Mouse (Mus musculus) fibroblast of lung, adult 2 months (primary cell): Measurements from ENCODE around the gene Hmgcl.
"Not testable (repeated sequence)": the region's sequence is repeated elsewhere in the genome, so short reads cannot be mapped to it uniquely, and the experiment has no call there.

ENCODE experiments used
- DNase-seq: peaks from one replicate; pipeline ENCODE4 v3.0.0-alpha.2; 2011; ENCODE audit warnings: low read depth

The Hmgcl gene

DNA sequence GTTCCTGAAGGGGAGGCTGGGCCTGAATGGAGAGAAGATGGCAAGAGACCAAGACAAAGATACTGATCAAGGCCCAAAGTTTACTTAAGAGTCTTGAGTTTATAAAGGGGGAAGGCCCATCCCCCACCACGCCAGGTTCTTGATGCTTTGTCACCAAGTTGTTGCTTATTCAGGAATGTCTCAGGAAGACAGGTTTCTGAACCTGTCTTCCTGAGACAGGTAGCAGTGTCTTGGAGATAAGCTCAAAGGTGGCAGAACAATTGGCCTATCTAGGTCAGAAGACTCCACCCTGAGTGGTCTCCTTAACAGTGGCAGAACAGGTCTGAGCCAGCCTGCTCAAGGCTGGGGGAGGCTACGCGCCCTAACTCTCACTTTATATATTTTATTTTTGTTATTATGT, 19.4 kb upstream of the Hmgcl start:
- DNase-seq = no peak

DNA sequence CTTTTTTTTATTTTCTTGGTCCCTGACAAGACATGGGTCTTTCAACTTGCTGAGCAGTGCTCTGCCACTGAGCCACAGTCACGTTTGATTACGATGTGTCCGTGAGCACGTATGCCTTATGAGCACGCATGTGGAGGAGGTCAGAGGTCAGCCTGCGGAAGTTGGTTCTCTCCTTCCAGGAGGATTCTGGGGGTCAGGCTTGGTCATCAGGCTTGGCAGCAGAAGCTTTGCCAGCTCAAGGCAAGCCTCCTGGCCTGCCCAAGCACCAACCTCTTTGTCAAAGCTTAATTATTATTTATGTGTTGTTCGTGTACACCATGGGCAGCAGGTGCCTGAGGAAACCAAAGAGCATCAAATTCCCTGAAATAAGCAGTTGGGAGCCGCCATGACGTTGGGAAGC, 17.9 kb upstream of the Hmgcl start:
- no peak for DNase-seq

DNA sequence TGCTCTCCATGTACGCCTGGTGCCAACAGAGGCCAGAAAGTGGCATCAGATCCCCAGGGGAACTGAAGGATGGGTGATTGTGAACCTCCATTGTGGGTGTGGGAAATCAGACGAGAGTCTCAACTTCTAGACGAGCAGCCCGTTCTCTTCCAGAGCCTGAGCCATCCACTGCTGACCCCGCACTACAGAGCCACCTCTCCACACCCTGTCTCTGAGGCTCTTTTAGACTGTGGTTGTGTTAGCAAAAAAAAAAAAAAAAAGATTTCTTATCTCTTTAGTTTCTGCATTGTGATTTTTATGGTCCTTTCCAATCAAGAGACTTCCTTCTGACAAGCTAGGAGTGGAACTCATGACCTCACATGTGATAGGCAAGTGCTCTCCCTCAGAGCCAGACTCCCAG, 16.8 kb upstream of the Hmgcl start:
- no peak for DNase-seq

DNA sequence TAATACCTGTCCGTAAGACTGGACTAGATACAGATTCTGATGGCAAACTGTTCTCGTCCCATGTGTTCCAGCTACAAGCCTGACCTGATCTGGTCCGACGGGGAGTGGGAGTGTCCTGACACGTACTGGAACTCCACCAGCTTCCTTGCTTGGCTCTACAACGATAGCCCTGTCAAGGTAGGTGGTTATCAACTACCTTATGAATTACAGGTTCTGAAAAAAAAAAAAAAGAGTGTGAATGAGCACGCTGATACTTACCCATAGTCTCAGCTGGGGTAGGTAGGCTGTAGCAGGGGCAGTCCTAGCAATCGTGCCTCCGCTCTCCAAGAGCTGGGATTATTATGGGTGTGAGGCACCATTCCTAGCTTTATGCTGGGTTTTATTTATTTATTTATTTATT, 16.4 kb upstream of the Hmgcl start:
- no peak for DNase-seq

DNA sequence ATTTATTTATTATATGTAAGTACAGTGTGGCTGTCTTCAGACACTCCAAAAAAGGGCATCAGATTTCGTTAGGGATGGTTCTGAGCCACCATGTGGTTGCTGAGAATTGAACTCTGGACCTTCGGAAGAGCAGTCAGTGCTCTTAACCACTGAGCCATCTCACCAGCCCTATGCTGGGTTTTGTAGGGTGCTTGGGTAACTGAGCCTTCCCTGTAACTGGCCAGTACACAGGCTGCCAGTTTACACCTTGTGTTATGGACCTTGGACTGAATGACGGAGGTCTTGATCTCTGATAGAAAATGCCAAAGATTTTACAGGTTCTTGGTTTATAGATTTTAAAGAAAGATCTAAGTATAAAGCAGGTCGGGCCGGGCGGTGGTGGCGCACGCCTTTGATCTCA, 16.0 kb upstream of the Hmgcl start:
- no peak for DNase-seq

DNA sequence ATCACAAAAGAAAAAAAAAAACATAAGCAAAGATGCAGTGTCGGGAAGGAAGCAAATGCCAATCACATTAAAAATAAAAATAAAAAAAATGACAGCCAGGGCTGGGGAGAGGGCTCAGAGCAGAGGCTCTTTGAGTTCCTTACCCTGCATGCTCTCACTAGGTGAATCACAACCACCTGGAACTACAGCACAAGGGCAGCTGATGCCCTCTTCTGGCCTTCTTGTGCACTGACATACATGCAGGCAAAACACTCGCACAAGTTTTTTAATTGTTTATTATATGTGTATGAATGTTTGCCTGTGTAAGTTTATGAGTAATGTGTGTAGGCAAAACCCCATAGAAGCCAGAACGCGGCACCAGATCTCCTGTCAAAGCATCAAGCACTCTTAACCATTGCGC, 14.4 kb upstream of the Hmgcl start:
- DNase-seq = no peak

DNA sequence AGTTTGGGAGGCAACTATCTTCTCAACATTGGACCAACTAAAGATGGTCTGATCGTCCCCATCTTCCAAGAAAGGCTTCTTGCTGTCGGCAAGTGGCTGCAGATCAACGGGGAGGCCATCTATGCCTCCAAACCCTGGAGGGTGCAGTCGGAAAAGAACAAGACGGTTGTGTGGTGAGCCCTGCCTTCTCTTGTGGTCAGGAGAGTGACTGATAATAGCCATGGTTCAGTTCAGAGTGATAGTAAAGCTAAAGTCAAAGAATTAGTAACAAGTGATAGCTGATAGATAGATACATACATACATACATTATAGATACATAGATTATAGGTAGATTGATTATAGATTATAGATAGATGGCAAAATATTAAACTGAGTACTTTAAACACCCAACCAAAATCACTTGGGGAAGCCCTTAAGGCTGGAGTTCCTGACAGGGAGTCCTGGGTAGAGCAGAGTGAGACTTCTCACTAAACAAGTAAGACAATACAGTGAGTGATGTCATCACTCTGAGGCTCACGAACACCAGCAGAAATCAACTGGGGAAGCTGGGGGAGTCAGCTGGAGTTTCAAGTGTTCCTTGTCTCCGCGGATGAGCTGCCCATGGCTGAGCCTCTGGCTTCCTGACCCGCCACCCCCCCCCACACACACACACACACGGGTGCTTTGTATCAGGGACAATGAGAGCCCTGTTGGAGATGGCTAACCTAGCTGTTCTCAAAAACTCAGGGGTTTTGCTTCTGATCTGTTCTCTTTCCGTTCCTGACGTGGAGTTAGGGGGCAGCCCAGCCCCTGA, 11.3 kb upstream of the Hmgcl start:
- no peak for DNase-seq

DNA sequence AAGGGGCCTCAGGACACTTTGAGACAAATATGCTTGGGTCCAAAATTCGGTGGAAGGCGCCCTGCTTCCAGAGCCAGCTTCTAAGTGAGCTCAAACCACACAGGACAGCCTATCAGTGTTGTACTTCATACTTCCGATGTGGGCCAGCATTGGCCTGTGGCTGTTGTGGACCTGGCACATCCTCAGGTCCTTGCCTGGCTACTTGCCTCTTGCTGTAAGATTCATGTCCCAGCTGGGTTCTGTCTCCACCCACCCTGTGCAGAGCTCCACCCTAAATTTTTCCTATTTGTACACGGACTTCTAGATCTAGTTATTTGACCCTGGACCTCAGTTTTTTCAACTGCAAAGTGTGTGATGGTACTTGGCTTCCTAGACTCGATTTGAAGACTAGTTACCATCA, 10.7 kb upstream of the Hmgcl start:
- DNase-seq = no peak

DNA sequence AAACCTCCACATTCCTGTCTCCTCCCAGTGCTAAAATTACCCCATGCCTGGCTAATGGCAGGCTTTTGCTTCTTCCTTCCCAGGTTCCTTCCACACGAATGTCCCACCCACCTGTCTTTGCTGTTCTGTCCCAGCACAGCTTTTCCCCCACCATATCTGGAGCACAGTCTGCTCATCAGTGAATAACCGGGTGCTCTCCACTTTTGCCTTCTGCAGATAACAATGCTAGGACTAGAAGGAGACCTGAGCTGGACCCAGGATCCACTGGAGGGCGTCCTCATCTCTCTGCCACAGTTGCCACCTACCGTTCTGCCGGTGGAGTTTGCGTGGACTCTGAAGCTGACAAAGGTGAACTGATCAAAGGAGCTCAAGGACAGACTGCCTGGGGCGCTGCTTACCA, 7.4 kb upstream of the Hmgcl start:
- DNase-seq = no peak

DNA sequence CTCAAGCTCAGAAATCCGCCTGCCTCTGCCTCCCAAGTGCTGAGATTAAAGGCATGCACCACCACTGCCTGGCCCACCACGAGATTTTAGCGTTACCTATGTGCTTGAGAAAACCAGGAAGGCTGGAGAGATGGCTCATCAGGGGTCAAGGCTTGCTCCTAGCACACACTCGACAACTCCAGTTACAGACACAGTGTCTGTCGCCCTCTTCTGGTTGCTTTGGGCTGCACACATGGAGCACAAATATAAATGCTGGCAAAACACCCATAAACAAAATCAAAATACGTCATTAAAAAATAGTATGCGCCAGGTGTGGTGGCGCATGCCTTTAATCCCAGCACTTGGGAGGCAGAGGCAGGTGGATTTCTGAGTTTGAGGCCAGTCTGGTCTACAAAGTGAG, 5.2 kb upstream of the Hmgcl start:
- not testable (repeated sequence) for DNase-seq

DNA sequence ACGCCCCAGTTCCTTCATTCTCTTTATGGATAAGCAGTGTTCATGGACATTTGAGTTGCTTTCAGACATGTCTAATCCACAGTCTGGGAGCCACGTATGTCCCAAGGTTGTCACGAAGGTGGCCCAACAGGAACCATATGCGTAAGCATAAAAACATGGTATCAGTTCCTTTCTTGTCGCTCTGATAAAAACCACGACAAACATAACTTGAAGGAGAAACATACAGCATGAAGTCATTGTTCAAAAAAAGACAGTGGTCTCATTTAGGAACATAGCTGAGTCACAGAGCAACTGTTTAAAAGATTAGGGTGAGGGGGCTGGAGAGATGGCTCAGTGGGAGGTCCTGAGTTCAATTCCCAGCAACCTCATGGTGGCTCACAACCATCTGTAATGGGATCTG, 4.1 kb upstream of the Hmgcl start:
- no peak for DNase-seq

DNA sequence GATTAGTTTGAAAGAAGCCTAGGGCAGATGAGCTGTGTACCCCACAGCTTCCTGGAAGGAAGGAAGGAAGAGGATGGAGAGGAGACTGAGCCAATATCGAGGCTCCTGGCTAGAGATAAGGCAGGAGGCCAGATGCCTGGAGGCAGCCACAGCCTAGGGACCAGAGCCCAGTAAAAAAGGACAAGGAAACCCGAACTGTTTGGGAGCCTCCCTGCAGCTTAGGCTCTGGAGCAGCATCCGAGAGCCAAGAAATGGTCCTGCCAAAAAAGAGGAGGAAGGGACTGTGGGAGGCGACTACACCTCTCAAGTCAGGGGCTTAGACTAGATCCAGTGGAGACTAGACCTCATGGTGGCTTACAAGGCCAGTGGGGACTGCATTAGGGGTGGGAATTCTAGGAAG, 2.9 kb upstream of the Hmgcl start:
- no peak for DNase-seq

DNA sequence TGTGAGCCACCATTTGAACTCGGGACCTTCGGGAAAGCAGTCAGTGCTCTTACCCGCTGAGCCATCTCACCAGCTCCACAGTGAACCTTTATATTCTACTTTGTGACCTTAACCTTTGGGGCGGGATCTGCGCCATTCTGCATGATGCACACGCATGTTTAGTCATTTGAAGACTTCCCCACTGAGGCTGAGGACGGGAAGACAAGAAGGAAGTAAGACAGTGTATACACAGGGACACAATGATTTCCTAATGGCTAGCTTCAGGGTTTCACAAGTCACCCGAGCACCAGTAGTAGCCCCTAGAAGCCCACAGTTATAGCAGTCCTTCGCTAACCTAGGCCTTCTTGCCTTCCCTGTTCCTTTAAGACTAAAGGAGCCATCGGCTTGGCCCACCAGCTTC, 542 bp upstream of the Hmgcl start:
- no peak for DNase-seq

DNA sequence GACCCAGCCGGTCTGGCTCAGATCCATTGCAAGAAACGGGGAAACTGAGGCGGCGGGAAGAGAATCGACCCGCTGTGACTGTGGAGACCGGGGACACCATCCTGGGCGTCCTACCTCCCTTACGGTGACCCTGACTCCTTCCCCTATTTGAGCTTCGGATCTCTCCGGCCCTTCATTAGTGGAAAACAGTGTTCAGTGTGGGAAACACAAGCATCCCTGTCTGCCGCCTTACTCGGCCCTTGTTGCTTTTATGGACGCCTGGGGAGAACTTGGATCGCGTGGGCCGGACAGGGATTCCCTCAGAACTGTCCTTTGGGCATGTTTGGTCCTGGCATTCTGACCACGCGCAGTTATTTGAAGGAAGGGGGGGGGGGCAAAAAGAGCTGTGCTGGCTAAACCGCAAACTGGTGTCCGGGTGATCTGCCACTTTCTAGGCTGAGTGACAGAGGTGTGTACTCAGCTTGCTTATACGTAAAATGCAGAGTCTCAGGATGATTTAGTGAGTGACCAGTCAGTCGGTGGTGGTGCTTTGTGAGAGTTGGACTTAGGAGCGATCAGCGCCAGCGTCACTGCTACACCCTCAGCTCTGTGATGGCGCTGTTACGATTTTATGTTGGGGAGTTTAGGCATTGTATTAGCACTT, 532 bp downstream of the Hmgcl start:
- no peak for DNase-seq

DNA sequence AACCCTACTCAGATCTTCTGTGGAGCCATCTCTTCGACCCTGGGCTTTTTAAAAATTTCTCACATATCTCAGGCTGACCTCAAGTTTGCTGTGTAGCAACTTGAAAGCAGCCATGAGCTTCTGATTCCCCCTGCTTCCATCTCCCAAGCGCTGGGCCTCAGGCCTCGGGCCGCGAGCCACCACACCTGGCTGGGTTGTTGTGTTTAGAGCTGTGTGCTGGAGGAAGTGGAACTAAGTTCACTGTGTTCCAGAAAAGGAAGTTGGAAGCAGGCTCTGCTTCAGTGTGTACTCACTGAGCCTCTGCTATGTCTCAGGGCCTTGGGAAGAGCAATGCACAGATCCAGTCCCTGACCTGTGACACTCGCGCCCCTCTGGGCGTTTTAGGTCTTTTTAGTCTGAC, 1.9 kb downstream of the Hmgcl start:
- no peak for DNase-seq

DNA sequence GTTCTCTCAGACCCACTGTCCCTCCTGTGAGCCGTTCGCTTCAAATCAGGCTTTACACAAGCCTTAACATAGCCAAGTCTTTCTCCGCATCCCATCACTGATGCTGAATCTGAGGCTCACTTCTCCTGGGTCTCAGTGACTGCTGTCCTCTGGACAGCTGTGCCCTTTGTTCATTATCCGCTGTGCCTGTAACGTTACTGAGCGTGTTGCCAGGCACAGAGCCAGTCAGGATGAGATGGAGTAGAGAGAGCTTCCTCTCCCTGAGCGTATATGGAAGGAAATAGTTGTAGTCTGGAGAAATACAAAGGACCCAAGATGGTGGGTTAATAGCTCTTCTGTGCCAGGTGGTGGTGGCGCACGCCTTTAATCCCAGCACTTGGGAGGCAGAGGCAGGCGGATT, 3.2 kb downstream of the Hmgcl start:
- no peak for DNase-seq

DNA sequence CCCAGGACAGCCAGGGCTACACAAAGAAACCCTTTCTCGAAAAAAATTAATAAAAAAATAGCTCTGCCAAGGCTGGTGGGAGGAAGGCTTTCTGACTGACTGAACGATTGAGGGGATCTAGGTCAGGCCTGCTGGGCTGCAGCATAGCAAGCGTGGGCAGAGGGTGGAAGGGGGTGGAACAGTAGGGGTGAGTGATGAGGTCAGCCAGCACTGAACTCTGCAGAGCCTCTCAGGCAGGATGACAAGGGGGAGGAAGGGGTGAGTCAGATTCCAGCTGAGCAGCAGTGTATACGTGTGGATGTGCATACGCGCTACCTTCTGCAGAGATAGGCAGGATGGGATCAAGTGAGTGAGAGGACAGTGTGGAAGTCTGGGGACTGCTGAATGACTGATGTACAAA, 3.7 kb downstream of the Hmgcl start:
- no peak for DNase-seq

DNA sequence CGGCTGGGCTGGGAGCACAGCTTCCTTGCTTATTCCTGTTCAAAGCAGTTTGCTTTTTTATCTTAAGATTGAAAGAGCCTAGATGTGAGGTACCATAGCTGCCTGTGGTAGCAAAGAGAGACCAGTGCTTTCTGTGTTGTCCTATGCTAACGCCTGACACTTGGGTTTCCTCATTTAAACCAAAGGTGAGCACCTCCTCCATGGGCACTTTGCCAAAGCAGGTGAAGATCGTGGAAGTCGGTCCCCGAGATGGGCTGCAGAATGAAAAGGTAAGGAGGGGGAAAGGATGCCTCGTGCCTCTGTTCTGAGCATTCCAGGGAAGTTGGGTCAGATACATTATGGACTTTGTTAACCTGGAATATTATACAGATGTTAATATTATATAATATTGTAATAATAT, 4.1 kb downstream of the Hmgcl start:
- no peak for DNase-seq

DNA sequence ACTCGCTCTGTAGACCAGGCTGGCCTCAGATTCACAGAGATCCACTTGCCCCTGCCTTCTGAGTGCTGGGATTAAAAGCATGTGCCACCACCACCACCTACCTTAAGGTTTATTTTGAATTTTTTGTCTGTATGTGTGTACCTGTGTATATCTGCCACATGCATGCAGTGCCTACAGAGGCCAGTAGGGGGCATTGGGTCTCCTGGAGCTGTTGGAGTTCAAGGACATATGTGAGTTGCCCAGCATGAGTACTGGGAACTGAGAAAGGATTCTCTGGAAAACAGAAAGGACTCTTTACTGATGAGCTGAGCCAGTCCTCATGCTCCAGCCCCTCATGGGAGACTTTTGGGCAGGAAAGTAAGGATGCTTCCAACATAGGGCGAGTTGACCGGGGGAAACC, 5.3 kb downstream of the Hmgcl start:
- DNase-seq = no peak

DNA sequence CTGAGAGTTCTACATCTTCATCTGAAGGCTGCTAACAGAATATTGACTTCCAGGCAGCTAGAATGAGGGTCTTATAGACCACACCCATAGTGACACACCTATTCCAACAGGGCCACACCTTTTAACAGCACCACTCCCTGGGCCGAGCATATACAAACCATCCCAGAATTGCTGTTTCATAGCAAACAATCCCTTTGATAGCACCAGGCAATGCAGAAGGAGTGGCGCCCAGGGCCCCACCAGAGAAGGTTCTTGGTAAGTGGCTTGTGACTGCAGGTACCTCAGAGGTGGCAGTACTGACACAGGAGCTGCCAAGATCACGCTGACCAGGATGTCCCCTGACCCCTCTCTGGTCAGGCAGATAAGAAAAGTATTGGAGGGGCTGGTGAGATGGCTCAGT, 6.9 kb downstream of the Hmgcl start:
- no peak for DNase-seq

DNA sequence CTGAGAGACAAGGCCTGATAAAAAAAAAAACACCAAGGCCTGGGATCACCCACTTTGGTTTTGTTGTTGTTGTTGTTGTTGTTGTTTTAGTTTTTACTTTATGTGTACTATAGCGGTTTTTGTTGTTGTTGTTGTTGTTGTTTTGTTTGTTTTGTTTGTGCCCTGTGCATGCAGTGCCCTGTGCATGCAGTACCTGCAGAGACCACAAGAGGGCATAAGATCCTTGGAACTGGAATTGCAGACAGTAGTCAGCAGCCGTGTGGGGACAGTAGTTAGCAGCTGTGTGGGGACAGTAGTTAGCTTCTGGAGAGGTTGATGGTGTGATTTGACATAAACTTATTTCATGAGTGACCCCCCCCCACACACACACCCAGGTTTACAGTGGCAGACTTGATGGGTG, 8.0 kb downstream of the Hmgcl start:
- no peak for DNase-seq

DNA sequence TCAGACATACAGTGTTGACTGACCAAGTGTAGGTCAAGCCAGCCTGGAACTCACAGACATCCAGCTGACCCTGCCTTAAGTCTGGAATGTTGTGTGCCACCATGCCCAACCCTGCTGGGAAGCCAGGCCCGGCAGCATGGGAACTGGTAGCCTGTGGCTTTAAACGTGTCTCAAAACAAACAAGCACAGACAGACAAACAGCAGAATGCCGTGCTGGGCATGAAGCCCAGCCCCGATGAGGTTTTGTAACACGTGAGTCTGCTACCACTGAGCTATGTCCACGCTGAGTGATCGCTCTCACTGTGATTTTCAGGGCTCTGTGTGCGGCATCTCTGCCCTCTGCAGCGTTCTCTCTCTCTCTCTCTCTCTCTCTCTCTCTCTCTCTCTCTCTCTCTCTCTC, 9.6 kb downstream of the Hmgcl start:
- DNase-seq = no peak

DNA sequence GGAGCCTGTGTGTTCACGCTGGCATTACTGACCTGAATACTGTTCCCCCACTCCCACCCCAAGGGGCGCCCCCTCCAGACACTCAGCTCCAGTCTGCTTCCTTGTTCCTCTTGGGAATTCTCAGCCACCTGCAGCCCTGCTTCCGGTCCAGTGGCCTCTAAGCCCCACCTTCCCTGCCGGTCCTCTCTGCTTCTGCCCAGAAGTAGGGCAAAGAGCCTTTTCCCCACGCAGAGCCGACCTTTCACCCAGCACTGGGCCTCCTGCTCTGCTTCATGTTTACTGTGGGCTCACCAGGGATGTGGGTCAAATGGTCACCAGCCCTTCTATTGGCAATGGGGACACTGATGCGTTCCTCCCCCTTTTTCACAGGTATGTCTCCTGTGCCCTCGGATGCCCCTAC, 12.1 kb downstream of the Hmgcl start:
- DNase-seq = no peak

DNA sequence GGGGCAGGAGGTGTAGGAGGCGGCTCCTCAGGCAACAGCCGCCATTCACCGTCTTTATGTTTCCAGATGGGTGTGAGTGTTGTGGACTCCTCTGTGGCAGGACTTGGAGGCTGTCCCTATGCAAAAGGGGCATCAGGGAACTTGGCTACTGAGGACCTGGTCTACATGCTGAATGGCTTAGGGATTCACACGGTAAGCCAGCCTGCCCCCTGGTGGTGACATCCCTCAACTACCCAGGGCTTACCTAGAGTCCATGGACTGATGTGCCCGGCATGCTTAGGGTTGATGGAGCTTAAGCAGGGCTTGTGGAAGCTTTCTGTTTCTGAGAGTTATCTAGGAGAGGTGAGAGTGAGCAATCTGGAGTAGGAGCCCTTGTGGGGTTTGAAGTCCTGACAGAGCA, 14.5 kb downstream of the Hmgcl start:
- no peak for DNase-seq
